Mouse (Mus musculus): ENCODE results near the gene Serpinb6b. TPM values are rescaled to one million over a fixed set of nuclear protein-coding genes. Genes with fewer than 3 reads are reported as not detected.

The Serpinb6b gene
- polyA plus RNA-seq (2012; rRNA removed): 11.9 and 15.9 TPM in 2 replicates

GRCm38 (mm10) chr13:32964989-32965811, at the start of gene Serpinb6b:
Gene Serpinb6b, plus strand, starts transcription at chr13:32965209.
- no peaks in the 10 kb centered on the region for H3K36me3 ChIP-seq (ENCODE audit: control insufficient read depth, insufficient read depth, low read length)
- TF ChIP-seq POLR2A (IDR thresholded peaks at IDR 0.05; ENCODE audit: control insufficient read depth, extremely low read depth, insufficient read depth, low read length, poor library complexity) (no peak), CTCF (IDR thresholded peaks at IDR 0.05; ENCODE audit: borderline replicate concordance, control insufficient read depth, extremely low read depth, insufficient read depth, low read length, poor library complexity) (peak; percentile 36; the same call in 1 of the 2 replicates)
- H3K4me3 ChIP-seq (ENCODE audit: control insufficient read depth, insufficient read depth, low read length): peak within 1 kb of the TSS; percentile 57
- peak within 1 kb of the TSS; percentile 41 for H3K27ac ChIP-seq (ENCODE audit: control insufficient read depth, insufficient read depth, low read length)
- H3K27me3 ChIP-seq (ENCODE audit: control insufficient read depth, insufficient read depth, low read length): no peaks in the 10 kb centered on the region
- DNase-seq: peak; percentile 58
- peaks cover 7% of the 10 kb centered on the region for H3K4me1 ChIP-seq (replicated peaks; ENCODE audit: control insufficient read depth, insufficient read depth, low read length)
- WGBS: 2% methylated on average over 16 of the region's 16 CpGs

- Histone ChIP-seq H3K27ac (ENCODE audit: control insufficient read depth, insufficient read depth, low read length) (no peak overlapping the region), H3K4me3 (ENCODE audit: control insufficient read depth, insufficient read depth, low read length) (no peak overlapping the region), H3K36me3 (ENCODE audit: control insufficient read depth, insufficient read depth, low read length) (no peaks in the 10 kb centered on the region), H3K27me3 (ENCODE audit: control insufficient read depth, insufficient read depth, low read length) (no peaks in the 10 kb centered on the region), H3K4me1 (replicated peaks; ENCODE audit: control insufficient read depth, insufficient read depth, low read length) (no peaks in the 10 kb centered on the region)
- TF ChIP-seq CTCF (IDR thresholded peaks at IDR 0.05; ENCODE audit: borderline replicate concordance, control insufficient read depth, extremely low read depth, insufficient read depth, low read length, poor library complexity) (no peak), POLR2A (IDR thresholded peaks at IDR 0.05; ENCODE audit: control insufficient read depth, extremely low read depth, insufficient read depth, low read length, poor library complexity) (no peak)
- DNase-seq: no peak
These were observed 42.4 kb upstream of the Serpinb6b start for GRCm38 (mm10) chr13:32922622-32923021.

- Histone ChIP-seq H3K4me3 (ENCODE audit: control insufficient read depth, insufficient read depth, low read length) (no peak overlapping the region), H3K4me1 (replicated peaks; ENCODE audit: control insufficient read depth, insufficient read depth, low read length) (peaks cover 5% of the 10 kb centered on the region), H3K36me3 (ENCODE audit: control insufficient read depth, insufficient read depth, low read length) (no peaks in the 10 kb centered on the region), H3K27ac (ENCODE audit: control insufficient read depth, insufficient read depth, low read length) (no peak overlapping the region), H3K27me3 (ENCODE audit: control insufficient read depth, insufficient read depth, low read length) (no peaks in the 10 kb centered on the region)
- 88% methylated on average over 7 of the region's 7 CpGs for WGBS
- no peak for DNase-seq
- no peak for TF ChIP-seq CTCF (IDR thresholded peaks at IDR 0.05; ENCODE audit: borderline replicate concordance, control insufficient read depth, extremely low read depth, insufficient read depth, low read length, poor library complexity)
- no peak for TF ChIP-seq POLR2A (IDR thresholded peaks at IDR 0.05; ENCODE audit: control insufficient read depth, extremely low read depth, insufficient read depth, low read length, poor library complexity)
These were observed 40.2 kb upstream of the Serpinb6b start for GRCm38 (mm10) chr13:32924578-32925360.

- no peak for DNase-seq
- H3K4me1 ChIP-seq (replicated peaks; ENCODE audit: control insufficient read depth, insufficient read depth, low read length): peaks cover 7% of the 10 kb centered on the region
- no peak overlapping the region for H3K27ac ChIP-seq (ENCODE audit: control insufficient read depth, insufficient read depth, low read length)
- no peak for TF ChIP-seq CTCF (IDR thresholded peaks at IDR 0.05; ENCODE audit: borderline replicate concordance, control insufficient read depth, extremely low read depth, insufficient read depth, low read length, poor library complexity)
- TF ChIP-seq POLR2A (IDR thresholded peaks at IDR 0.05; ENCODE audit: control insufficient read depth, extremely low read depth, insufficient read depth, low read length, poor library complexity): no peak
- H3K36me3 ChIP-seq (ENCODE audit: control insufficient read depth, insufficient read depth, low read length): no peaks in the 10 kb centered on the region
- no peaks in the 10 kb centered on the region for H3K27me3 ChIP-seq (ENCODE audit: control insufficient read depth, insufficient read depth, low read length)
- H3K4me3 ChIP-seq (ENCODE audit: control insufficient read depth, insufficient read depth, low read length): no peak overlapping the region
- WGBS: 92% methylated on average over 2 of the region's 2 CpGs
These were observed 38.3 kb upstream of the Serpinb6b start for GRCm38 (mm10) chr13:32926661-32927060.

GRCm38 (mm10) chr13:32927241-32927640, 37.8 kb upstream of the Serpinb6b start:
- Histone ChIP-seq H3K4me1 (replicated peaks; ENCODE audit: control insufficient read depth, insufficient read depth, low read length) (peaks cover 7% of the 10 kb centered on the region), H3K4me3 (ENCODE audit: control insufficient read depth, insufficient read depth, low read length) (no peak overlapping the region), H3K27me3 (ENCODE audit: control insufficient read depth, insufficient read depth, low read length) (no peaks in the 10 kb centered on the region), H3K36me3 (ENCODE audit: control insufficient read depth, insufficient read depth, low read length) (no peaks in the 10 kb centered on the region), H3K27ac (ENCODE audit: control insufficient read depth, insufficient read depth, low read length) (no peak overlapping the region)
- whole genome bisulfite sequencing: 89% methylated on average over 1 of the region's 1 CpGs
- DNase-seq: no peak
- TF ChIP-seq CTCF (IDR thresholded peaks at IDR 0.05; ENCODE audit: borderline replicate concordance, control insufficient read depth, extremely low read depth, insufficient read depth, low read length, poor library complexity) (no peak), POLR2A (IDR thresholded peaks at IDR 0.05; ENCODE audit: control insufficient read depth, extremely low read depth, insufficient read depth, low read length, poor library complexity) (no peak)

GRCm38 (mm10) chr13:32929107-32929750, 35.8 kb upstream of the Serpinb6b start:
- H3K36me3 ChIP-seq (ENCODE audit: control insufficient read depth, insufficient read depth, low read length): no peaks in the 10 kb centered on the region
- TF ChIP-seq POLR2A (IDR thresholded peaks at IDR 0.05; ENCODE audit: control insufficient read depth, extremely low read depth, insufficient read depth, low read length, poor library complexity) (no peak), CTCF (IDR thresholded peaks at IDR 0.05; ENCODE audit: borderline replicate concordance, control insufficient read depth, extremely low read depth, insufficient read depth, low read length, poor library complexity) (no peak)
- peaks cover 7% of the 10 kb centered on the region for H3K4me1 ChIP-seq (replicated peaks; ENCODE audit: control insufficient read depth, insufficient read depth, low read length)
- H3K4me3 ChIP-seq (ENCODE audit: control insufficient read depth, insufficient read depth, low read length): no peak overlapping the region
- no peaks in the 10 kb centered on the region for H3K27me3 ChIP-seq (ENCODE audit: control insufficient read depth, insufficient read depth, low read length)
- no peak for DNase-seq
- 4% methylated on average over 2 of the region's 2 CpGs for WGBS
- no peak overlapping the region; the same call in 1 of the 2 replicates for H3K27ac ChIP-seq (ENCODE audit: control insufficient read depth, insufficient read depth, low read length)

Measured in thymus, adult 2 months (tissue).